Mouse (Mus musculus): ENCODE results near the gene Txndc8.

Gene Txndc8

GRCm38 (mm10) chr4:58009024-58009423 lies at the start of gene Txndc8:
Gene Txndc8 (minus strand): TSS chr4:58009124.
- DNase-seq, result no peak

GRCm38 (mm10) chr4:58055653-58056052 lies 46.7 kb upstream of the Txndc8 start:
- DNase-seq, result no peak

GRCm38 (mm10) chr4:58054441-58054840 lies 45.5 kb upstream of the Txndc8 start:
- DNase-seq, result no peak

- no peak for DNase-seq
Observed at GRCm38 (mm10) chr4:58050746-58051145, 41.8 kb upstream of the Txndc8 start.

GRCm38 (mm10) chr4:58050276-58050675 lies 41.4 kb upstream of the Txndc8 start:
- DNase-seq, result no peak

GRCm38 (mm10) chr4:58044833-58045232 lies 35.9 kb upstream of the Txndc8 start:
- DNase-seq, result no peak

GRCm38 (mm10) chr4:58044356-58044755 lies 35.4 kb upstream of the Txndc8 start:
- DNase-seq, result no peak

GRCm38 (mm10) chr4:58040093-58040492 lies 31.2 kb upstream of the Txndc8 start:
- DNase-seq, result no peak

- no peak for DNase-seq
Observed at GRCm38 (mm10) chr4:58037096-58037705, 28.3 kb upstream of the Txndc8 start.

- no peak for DNase-seq
Observed at GRCm38 (mm10) chr4:58034663-58035062, 25.7 kb upstream of the Txndc8 start.

- no peak for DNase-seq
Observed at GRCm38 (mm10) chr4:58032714-58033113, 23.8 kb upstream of the Txndc8 start.

GRCm38 (mm10) chr4:58003501-58003900 lies 5.4 kb downstream of the Txndc8 start:
- no peak for DNase-seq

GRCm38 (mm10) chr4:57991425-57991824 lies 17.5 kb downstream of the Txndc8 start:
- DNase-seq, result no peak

- DNase-seq, result no peak
Observed at GRCm38 (mm10) chr4:57974400-57975117, 34.4 kb downstream of the Txndc8 start.

- DNase-seq, result no peak
Observed at GRCm38 (mm10) chr4:57973592-57974268, 35.2 kb downstream of the Txndc8 start.

- no peak for DNase-seq
Observed at GRCm38 (mm10) chr4:57970285-57970684, 38.6 kb downstream of the Txndc8 start.

GRCm38 (mm10) chr4:57967195-57967594 lies 41.7 kb downstream of the Txndc8 start:
- DNase-seq, result no peak

GRCm38 (mm10) chr4:57965516-57965915 lies 43.4 kb downstream of the Txndc8 start:
- DNase-seq, result no peak

- no peak for DNase-seq
Observed at GRCm38 (mm10) chr4:57964143-57964542, 44.8 kb downstream of the Txndc8 start.

- no peak for DNase-seq
Observed at GRCm38 (mm10) chr4:57959056-57959455, 49.9 kb downstream of the Txndc8 start.

GRCm38 (mm10) chr4:57958098-57958497 lies 50.8 kb downstream of the Txndc8 start:
- DNase-seq, result no peak

GRCm38 (mm10) chr4:57957200-57958085 lies 51.5 kb downstream of the Txndc8 start:
- no peak for DNase-seq
